Mouse (Mus musculus) hematopoietic multipotent progenitor cell, adult 10-12 weeks (in vitro differentiated cells): Measurements from ENCODE around the gene Mrps11. TPM values are rescaled to one million over a fixed set of nuclear protein-coding genes. Genes with fewer than 3 reads are reported as not detected.

ENCODE experiments used
- polyA plus RNA-seq: library from polyadenylated mRNA; stranded (reverse); fragments of >175 nt; gene quantifications from 2 replicates; pipeline ENCODE4 v1.2.3, GENCODE M21; 2012; ENCODE audit warnings: low replicate concordance

Gene Mrps11
- 23.0 and 28.8 TPM in 2 replicates for polyA plus RNA-seq

DNA sequence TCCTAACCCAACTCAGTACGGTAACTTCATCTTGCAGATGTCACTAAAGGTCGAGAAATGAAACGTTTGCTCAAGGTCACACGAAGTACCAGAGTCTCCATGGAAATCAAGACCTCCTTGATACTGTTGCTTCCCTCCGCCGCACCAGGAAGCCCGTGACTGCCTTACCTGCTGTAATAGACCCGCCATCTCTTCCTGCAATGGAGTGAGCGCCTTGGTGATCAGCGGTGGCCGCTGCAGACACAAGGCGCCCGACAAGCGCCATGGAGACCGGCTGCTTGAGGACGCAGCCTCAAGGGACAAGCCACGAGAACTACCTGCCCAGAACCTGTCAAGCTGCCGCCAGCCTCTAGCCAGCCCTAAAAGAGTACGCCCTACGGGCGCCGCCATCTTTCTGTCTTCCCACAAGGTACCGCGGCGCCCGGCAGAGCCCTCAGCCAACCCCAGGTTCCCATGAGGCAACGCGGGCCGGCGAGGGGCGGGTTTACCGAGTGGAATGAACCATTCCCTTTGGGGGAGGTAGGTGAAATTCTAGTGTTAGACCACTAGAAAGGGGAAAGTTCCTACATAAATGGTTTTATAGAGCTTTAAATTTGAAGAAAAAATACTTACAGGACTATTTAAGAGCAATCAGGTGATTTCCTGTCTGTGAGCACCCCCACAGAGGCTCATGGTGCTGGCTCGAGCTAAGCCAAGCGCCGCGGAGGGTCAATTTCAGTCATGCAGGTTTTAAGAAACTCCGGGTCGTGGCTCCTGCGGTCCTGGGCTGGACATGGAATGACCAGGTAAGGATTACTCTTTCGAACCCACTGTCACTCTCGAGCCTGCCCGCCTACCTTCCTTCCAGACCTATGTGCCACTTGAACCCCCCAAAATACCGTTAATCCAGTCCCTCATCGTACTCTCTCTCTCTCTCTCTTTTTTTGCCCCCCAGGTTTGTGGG lies at the start of gene Mrps11, which contains the start of gene Mrpl46:
Gene Mrps11 (plus strand): TSS at position 481 of the 943 bp plus-strand sequence.
Gene Mrpl46 (minus strand): TSS at position 893 of the 943 bp plus-strand sequence.

DNA sequence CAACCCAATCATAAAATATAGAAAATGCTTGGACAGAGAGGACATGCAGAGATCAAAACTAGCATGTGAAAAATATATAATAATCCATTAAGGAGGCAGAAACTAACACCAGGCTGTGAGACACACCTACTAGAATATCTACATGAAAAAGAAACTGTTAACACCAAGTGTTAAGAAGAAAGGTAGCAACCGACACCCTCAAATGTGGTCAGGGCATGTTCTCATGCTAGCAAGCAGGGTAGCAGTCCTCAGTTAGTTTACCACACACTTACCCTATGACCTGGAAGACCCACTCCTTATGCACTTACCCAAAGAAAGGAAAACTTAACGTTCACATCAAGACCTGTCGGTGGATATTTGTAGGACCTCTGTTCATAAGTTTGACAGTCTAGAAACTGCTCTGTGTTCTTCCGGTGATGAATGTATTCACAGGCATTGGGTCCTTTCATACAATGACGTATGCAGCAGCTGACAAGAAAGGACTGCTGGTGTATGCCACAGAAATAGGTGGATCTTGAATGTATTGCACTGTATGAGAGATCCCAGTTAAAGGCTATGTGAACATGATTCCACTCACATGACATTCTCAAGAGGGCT lies 45.2 kb upstream of the Mrps11 start, which contains the start of gene Ntrk3:
Gene Ntrk3 (minus strand): TSS at position 399 of the 597 bp plus-strand sequence.

Other genes with a start within 250 kb of the Mrps11 start
- gene Ntrk3, start 45.1 kb upstream of the Mrps11 start, polyA plus RNA-seq = 2.0 and 2.5 TPM in 2 replicates
- 1.9 and 11.4 TPM in 2 replicates for gene Mrpl46, start 412 bp downstream of the Mrps11 start, polyA plus RNA-seq
- gene Det1, start 64.1 kb downstream of the Mrps11 start, polyA plus RNA-seq = 5.8 and 9.2 TPM in 2 replicates
- gene Aen, start 112.7 kb downstream of the Mrps11 start, polyA plus RNA-seq = 16.8 and 41.5 TPM in 2 replicates
- 27.4 and 83.1 TPM in 2 replicates for gene Isg20, start 130.3 kb downstream of the Mrps11 start, polyA plus RNA-seq